Mouse (Mus musculus): Measurements from ENCODE around the gene Actr3b. TPM values are rescaled to one million over a fixed set of nuclear protein-coding genes. Genes with fewer than 3 reads are reported as not detected.

Actr3b gene
- total and polyA plus RNA-seq, 3 experiments = 5.6 to 13.5 (median 7.7) TPM

DNA sequence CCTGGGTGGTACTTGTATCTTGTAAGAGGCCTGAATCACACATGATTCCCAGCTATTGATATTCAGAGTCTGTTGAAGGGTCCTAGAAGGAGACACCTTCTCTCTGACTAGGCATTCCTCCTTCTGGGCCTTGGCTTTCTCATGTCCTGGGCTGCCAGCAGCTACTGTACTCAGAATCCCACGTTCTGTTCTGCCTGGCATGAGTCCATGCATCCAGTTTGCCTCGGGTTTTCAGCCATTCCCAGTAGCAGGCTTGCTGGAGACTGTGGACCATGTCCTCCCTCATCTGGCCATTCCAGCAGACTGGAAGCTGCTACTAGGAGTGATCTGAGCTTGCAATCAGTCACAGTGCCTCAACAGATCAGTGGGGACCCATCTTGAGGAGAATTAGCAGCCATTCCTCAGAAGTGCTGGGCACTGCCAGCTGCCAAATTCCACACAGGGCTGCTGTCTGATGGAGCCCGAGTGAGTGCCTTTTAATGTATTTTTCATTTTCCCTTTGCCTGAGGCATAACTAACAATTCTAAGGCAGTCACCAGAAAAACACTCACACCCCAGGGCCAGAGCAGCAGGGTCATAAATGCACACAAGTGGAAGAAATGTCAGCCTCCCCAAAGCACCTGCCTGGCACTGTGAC, 130.1 kb downstream of the Actr3b start:
- H3K4me3 ChIP-seq (ENCODE audit: low read depth, low read length) = no peak overlapping the region
- TF ChIP-seq POLR2AphosphoS5 (IDR thresholded peaks at IDR 0.05; ENCODE audit: insufficient replicate concordance, low read depth, low read length) (no peak), CTCF (IDR thresholded peaks at IDR 0.05; ENCODE audit: low read depth, low read length) (no peak), GATA2 (IDR thresholded peaks at IDR 0.05; ENCODE audit: borderline replicate concordance, low read depth, low read length) (no peak), TAL1 (conservative IDR thresholded peaks at IDR 0.05; ENCODE audit: low read depth, low read length) (no peak), GATA1 (IDR thresholded peaks at IDR 0.05; ENCODE audit: borderline replicate concordance, low read length) (no peak)
- peaks cover 19% of the 10 kb centered on the region for H3K27me3 ChIP-seq (ENCODE audit: insufficient read depth, low read length)
- ATAC-seq (ENCODE audit: extremely low read depth, insufficient number of reproducible peaks, low FRiP score, poor library complexity, severe bottlenecking) (no peak), DNase-seq (ENCODE audit: low spot score) (no peak)
- no peaks in the 10 kb centered on the region for H3K36me3 ChIP-seq (replicated peaks)
- H3K9me3 ChIP-seq (replicated peaks) = peaks cover 8% of the 10 kb centered on the region
- H3K4me1 ChIP-seq (ENCODE audit: insufficient read depth, low read depth, low read length) = no peaks in the 10 kb centered on the region

DNA sequence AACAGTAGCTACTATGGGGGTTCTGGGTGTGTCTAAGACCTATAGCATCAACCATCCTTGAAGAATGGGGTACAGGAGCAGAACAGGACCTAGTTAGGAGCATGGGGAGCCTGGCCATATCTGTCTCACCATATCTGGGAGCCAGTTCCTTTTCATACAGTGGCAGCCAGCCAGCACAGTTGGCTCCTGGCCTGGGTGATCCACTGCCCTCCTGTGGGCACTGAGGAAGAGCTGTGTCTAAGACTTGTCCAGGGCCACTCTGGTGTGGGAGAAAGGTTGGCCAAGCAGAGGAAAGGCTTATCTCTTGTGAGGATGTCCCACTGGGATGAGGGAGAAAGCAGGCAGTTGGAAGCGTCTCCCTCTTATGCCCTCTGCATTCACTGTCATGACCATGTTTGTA, 131.5 kb downstream of the Actr3b start:
- TF ChIP-seq TAL1 (conservative IDR thresholded peaks at IDR 0.05; ENCODE audit: low read depth, low read length) (no peak), GATA2 (IDR thresholded peaks at IDR 0.05; ENCODE audit: borderline replicate concordance, low read depth, low read length) (no peak), CTCF (IDR thresholded peaks at IDR 0.05; ENCODE audit: low read depth, low read length) (no peak), GATA1 (IDR thresholded peaks at IDR 0.05; ENCODE audit: borderline replicate concordance, low read length) (no peak)
- H3K4me1 ChIP-seq (ENCODE audit: insufficient read depth, low read depth, low read length) = no peaks in the 10 kb centered on the region
- H3K27me3 ChIP-seq (ENCODE audit: insufficient read depth, low read length) = peaks cover 17% of the 10 kb centered on the region
- DNase-seq (ENCODE audit: low spot score) = no peak
- ATAC-seq (ENCODE audit: extremely low read depth, insufficient number of reproducible peaks, low FRiP score, poor library complexity, severe bottlenecking) = no peak
- H3K4me3 ChIP-seq (ENCODE audit: low read depth, low read length) = no peak overlapping the region
- H3K9me3 ChIP-seq (replicated peaks) = no peaks in the 10 kb centered on the region
- H3K36me3 ChIP-seq (replicated peaks) = no peaks in the 10 kb centered on the region

Other genes starting within 250 kb of the Actr3b start
- 0.39 TPM in 1 of 2 replicates, not detected in the other for gene Cct8l1, start 243.9 kb upstream of the Actr3b start, total RNA-seq (2014; fragmentation: Nextera tagmentation)
- 0.05 TPM in 1 of 2 replicates, not detected in the other for gene Cct8l1, start 243.9 kb upstream of the Actr3b start, total RNA-seq (2017)
- not detected in 2 replicates for gene Cct8l1, start 243.9 kb upstream of the Actr3b start, polyA plus RNA-seq (2012)
- gene Xrcc2, start 54.2 kb upstream of the Actr3b start, total RNA-seq (2014; fragmentation: Nextera tagmentation) = 36.2 and 37.0 TPM in 2 replicates
- 23.6 and 28.6 TPM in 2 replicates for gene Xrcc2, start 54.2 kb upstream of the Actr3b start, total RNA-seq (2017)
- 11.3 and 16.1 TPM in 2 replicates for gene Xrcc2, start 54.2 kb upstream of the Actr3b start, polyA plus RNA-seq (2012)
- gene Gm21663, start 182.4 kb downstream of the Actr3b start, total RNA-seq (2014; fragmentation: Nextera tagmentation) = not detected in 2 replicates
- not detected in 2 replicates for gene Gm21663, start 182.4 kb downstream of the Actr3b start, total RNA-seq (2017)
- not detected in 2 replicates for gene Gm21663, start 182.4 kb downstream of the Actr3b start, polyA plus RNA-seq (2012)
- not detected in 2 replicates for gene Gm21671, start 194.4 kb downstream of the Actr3b start, total RNA-seq (2014; fragmentation: Nextera tagmentation)
- 0.16 TPM in 1 of 2 replicates, not detected in the other for gene Gm21671, start 194.4 kb downstream of the Actr3b start, total RNA-seq (2017)
- not detected in 2 replicates for gene Gm21671, start 194.4 kb downstream of the Actr3b start, polyA plus RNA-seq (2012)
- gene Gm21680, start 212.7 kb downstream of the Actr3b start, total RNA-seq (2014; fragmentation: Nextera tagmentation) = 1.2 TPM in 1 of 2 replicates, not detected in the other
- gene Gm21680, start 212.7 kb downstream of the Actr3b start, total RNA-seq (2017) = 0.06 TPM in 1 of 2 replicates, not detected in the other
- not detected in 2 replicates for gene Gm21680, start 212.7 kb downstream of the Actr3b start, polyA plus RNA-seq (2012)
- gene Gm21698, start 228.7 kb downstream of the Actr3b start, total RNA-seq (2014; fragmentation: Nextera tagmentation) = not detected in 2 replicates
- 0.22 TPM in 1 of 2 replicates, not detected in the other for gene Gm21698, start 228.7 kb downstream of the Actr3b start, total RNA-seq (2017)
- not detected in 2 replicates for gene Gm21698, start 228.7 kb downstream of the Actr3b start, polyA plus RNA-seq (2012)
- not detected in 2 replicates for gene Gm1979, start 244.8 kb downstream of the Actr3b start, total RNA-seq (2014; fragmentation: Nextera tagmentation)
- 0.05 TPM in 1 of 2 replicates, not detected in the other for gene Gm1979, start 244.8 kb downstream of the Actr3b start, total RNA-seq (2017)
- not detected in 2 replicates for gene Gm1979, start 244.8 kb downstream of the Actr3b start, polyA plus RNA-seq (2012)